Mouse (Mus musculus): ENCODE measurements around the gene Foxp1. TPM values are rescaled to one million over a fixed set of nuclear protein-coding genes. Genes with fewer than 3 reads are reported as not detected.

Foxp1 gene
- total and polyA plus RNA-seq, 2 experiments from 2014 or later = 112 to 167 TPM

DNA sequence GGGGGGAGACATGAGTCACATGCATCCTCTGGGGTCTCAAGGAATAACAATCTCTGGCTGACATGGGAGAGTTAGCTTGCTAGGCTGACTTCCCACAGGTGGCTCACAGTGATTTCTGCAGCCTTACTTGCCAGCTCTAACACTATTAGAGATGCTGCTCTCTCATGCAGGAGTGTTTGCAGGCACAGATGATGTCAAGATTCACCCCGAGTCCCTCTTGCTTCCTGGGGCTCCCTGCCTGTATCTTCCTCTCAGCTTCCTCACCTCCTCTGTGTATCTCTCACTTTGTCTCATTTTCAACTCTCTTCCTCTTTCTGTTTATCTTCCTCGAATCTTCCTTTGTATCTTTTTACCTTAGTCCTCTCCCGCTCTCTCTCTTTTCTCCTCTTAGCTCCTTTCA lies 334.6 kb downstream of the Foxp1 start:
- DNase-seq (no peak), ATAC-seq (no peak)
- Histone ChIP-seq H3K27ac (ENCODE audit: low read depth, low read length) (no peak overlapping the region), H3K9ac (no peak overlapping the region), H3K4me1 (ENCODE audit: insufficient read depth) (no peaks in the 10 kb centered on the region), H3K27me3 (ENCODE audit: insufficient read depth, low read length) (no peaks in the 10 kb centered on the region), H3K4me2 (ENCODE audit: low read depth) (no peak overlapping the region), H3K9me3 (ENCODE audit: low read length) (no peaks in the 10 kb centered on the region), H3K4me3 (ENCODE audit: low read depth, low read length) (no peak overlapping the region), H3K36me3 (ENCODE audit: insufficient read depth) (no peaks in the 10 kb centered on the region)
- WGBS = 79% methylated on average over 3 of the region's 3 CpGs
- no peak for TF ChIP-seq CTCF (IDR thresholded peaks at IDR 0.05; ENCODE audit: low read depth)

- ATAC-seq = no peak
- DNase-seq = no peak
- TF ChIP-seq CTCF (IDR thresholded peaks at IDR 0.05; ENCODE audit: low read depth) = no peak
- H3K4me3 ChIP-seq (ENCODE audit: low read depth, low read length) = no peak overlapping the region
- no peaks in the 10 kb centered on the region for H3K27me3 ChIP-seq (ENCODE audit: insufficient read depth, low read length)
- H3K36me3 ChIP-seq (ENCODE audit: insufficient read depth) = no peaks in the 10 kb centered on the region
- WGBS = 61% methylated on average over 2 of the region's 2 CpGs
- no peak overlapping the region for H3K4me2 ChIP-seq (ENCODE audit: low read depth)
- no peak overlapping the region for H3K27ac ChIP-seq (ENCODE audit: low read depth, low read length)
- H3K9ac ChIP-seq = no peak overlapping the region
- no peaks in the 10 kb centered on the region for H3K9me3 ChIP-seq (ENCODE audit: low read length)
- H3K4me1 ChIP-seq (ENCODE audit: insufficient read depth) = no peaks in the 10 kb centered on the region
These were observed 335.1 kb downstream of the Foxp1 start for GRCm38 (mm10) chr6:99187415-99187814.

DNA sequence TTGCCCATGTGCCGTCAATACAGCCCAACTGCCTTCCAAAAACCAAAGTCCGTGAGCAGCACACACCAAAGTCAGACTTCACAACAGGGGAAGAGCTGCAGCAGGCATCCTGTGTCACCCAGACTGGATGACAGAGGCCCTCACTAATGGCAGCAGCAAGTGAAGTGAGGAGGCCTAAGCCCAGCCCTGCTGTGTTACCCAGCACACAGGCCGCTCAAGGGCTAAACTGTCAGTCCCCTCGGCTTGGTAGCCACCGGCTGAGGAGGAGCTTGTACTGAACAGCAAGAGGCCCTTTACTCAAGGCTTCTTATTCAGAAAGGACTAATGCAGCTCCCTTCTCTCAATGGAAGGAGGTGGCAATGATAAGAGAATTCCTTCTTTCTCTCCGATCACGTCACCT lies 336.0 kb downstream of the Foxp1 start:
- Histone ChIP-seq H3K9ac (no peak overlapping the region), H3K27me3 (ENCODE audit: insufficient read depth, low read length) (no peaks in the 10 kb centered on the region), H3K27ac (ENCODE audit: low read depth, low read length) (no peak overlapping the region), H3K9me3 (ENCODE audit: low read length) (no peaks in the 10 kb centered on the region), H3K36me3 (ENCODE audit: insufficient read depth) (no peaks in the 10 kb centered on the region), H3K4me2 (ENCODE audit: low read depth) (no peak overlapping the region), H3K4me3 (ENCODE audit: low read depth, low read length) (no peak overlapping the region), H3K4me1 (ENCODE audit: insufficient read depth) (no peaks in the 10 kb centered on the region)
- WGBS = 39% methylated on average over 7 of the region's 7 CpGs
- ATAC-seq (no peak), DNase-seq (no peak)
- no peak for TF ChIP-seq CTCF (IDR thresholded peaks at IDR 0.05; ENCODE audit: low read depth)

DNA sequence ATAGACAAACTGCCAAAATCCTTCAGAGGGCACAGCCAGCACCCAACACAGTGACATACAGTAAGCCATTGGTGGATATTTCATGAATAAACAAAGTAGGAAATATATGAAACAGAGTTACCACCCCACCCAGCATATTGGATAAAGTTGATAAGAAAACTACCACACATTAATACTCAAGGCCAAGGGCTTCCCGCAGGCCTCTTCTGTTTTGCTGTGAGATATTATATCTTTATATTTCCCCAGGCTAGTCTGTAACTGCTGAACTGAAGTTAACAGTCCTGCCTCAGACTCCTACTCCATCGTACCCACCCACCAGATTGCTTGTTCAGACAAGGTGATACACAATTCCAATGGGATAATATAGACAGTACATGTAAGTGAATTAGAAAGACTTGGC lies 336.7 kb downstream of the Foxp1 start:
- no peak for TF ChIP-seq CTCF (IDR thresholded peaks at IDR 0.05; ENCODE audit: low read depth)
- 86% methylated on average over 2 of the region's 2 CpGs for WGBS
- Histone ChIP-seq H3K36me3 (ENCODE audit: insufficient read depth) (no peaks in the 10 kb centered on the region), H3K9ac (no peak overlapping the region), H3K27ac (ENCODE audit: low read depth, low read length) (no peak overlapping the region), H3K27me3 (ENCODE audit: insufficient read depth, low read length) (no peaks in the 10 kb centered on the region), H3K4me2 (ENCODE audit: low read depth) (no peak overlapping the region), H3K4me3 (ENCODE audit: low read depth, low read length) (no peak overlapping the region), H3K4me1 (ENCODE audit: insufficient read depth) (no peaks in the 10 kb centered on the region), H3K9me3 (ENCODE audit: low read length) (no peaks in the 10 kb centered on the region)
- ATAC-seq = no peak
- DNase-seq = no peak

DNA sequence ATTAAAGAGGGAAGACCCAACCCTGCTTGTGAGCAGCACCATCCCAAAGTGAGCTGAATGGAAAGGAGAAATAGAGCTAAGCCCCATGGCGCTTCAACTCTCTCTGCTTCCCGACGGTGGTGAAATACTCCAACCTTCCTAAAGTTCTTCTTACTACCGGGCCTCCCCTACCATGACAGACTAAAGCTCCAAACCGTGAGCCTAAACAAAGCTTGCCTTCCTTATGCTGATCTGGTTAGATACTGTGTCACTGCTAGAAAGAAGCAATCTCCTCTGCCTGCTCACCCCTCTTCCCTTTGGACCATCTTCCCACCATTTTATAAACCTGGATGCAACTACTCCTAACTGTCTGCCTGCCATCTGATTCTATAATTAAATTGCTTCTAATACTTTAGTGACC lies 338.5 kb downstream of the Foxp1 start:
- Histone ChIP-seq H3K4me1 (ENCODE audit: insufficient read depth) (no peaks in the 10 kb centered on the region), H3K4me3 (ENCODE audit: low read depth, low read length) (no peak overlapping the region), H3K9ac (no peak overlapping the region), H3K36me3 (ENCODE audit: insufficient read depth) (no peaks in the 10 kb centered on the region), H3K9me3 (ENCODE audit: low read length) (no peaks in the 10 kb centered on the region), H3K27ac (ENCODE audit: low read depth, low read length) (no peak overlapping the region), H3K4me2 (ENCODE audit: low read depth) (no peak overlapping the region), H3K27me3 (ENCODE audit: insufficient read depth, low read length) (no peaks in the 10 kb centered on the region)
- 92% methylated on average over 5 of the region's 5 CpGs for WGBS
- ATAC-seq = no peak
- DNase-seq = no peak
- no peak for TF ChIP-seq CTCF (IDR thresholded peaks at IDR 0.05; ENCODE audit: low read depth)

GRCm38 (mm10) chr6:99182777-99183176 lies 339.7 kb downstream of the Foxp1 start:
- Histone ChIP-seq H3K4me2 (ENCODE audit: low read depth) (no peak overlapping the region), H3K4me1 (ENCODE audit: insufficient read depth) (no peaks in the 10 kb centered on the region), H3K4me3 (ENCODE audit: low read depth, low read length) (no peak overlapping the region), H3K9ac (no peak overlapping the region), H3K27ac (ENCODE audit: low read depth, low read length) (no peak overlapping the region), H3K9me3 (ENCODE audit: low read length) (no peaks in the 10 kb centered on the region), H3K27me3 (ENCODE audit: insufficient read depth, low read length) (no peaks in the 10 kb centered on the region), H3K36me3 (ENCODE audit: insufficient read depth) (no peaks in the 10 kb centered on the region)
- TF ChIP-seq CTCF (IDR thresholded peaks at IDR 0.05; ENCODE audit: low read depth) = no peak
- 90% methylated on average over 4 of the region's 4 CpGs for WGBS
- ATAC-seq = no peak
- DNase-seq = no peak

DNA sequence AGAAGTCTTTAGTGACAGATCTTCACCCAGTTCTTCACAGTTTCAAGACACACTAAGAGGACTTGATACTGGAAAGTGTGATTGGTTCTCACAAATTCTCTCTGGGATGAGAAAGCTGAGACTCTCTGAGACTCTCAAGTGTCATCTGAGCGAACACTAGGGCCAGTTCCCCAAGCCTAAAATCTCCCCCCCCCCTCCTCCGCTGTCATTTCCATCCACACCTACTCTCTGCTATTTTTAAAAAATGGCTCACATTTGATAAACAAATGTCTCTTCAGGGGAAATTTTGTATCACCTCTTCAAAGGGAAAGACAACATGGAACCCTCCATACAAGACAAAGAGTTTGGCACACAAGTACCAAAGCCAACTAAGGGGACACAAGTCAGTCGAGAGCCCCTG lies 346.3 kb downstream of the Foxp1 start:
- 89% methylated on average over 3 of the region's 3 CpGs for WGBS
- Histone ChIP-seq H3K27ac (ENCODE audit: low read depth, low read length) (no peak overlapping the region), H3K4me2 (ENCODE audit: low read depth) (no peak overlapping the region), H3K4me1 (ENCODE audit: insufficient read depth) (no peaks in the 10 kb centered on the region), H3K9ac (no peak overlapping the region), H3K36me3 (ENCODE audit: insufficient read depth) (no peaks in the 10 kb centered on the region), H3K9me3 (ENCODE audit: low read length) (no peaks in the 10 kb centered on the region), H3K27me3 (ENCODE audit: insufficient read depth, low read length) (no peaks in the 10 kb centered on the region), H3K4me3 (ENCODE audit: low read depth, low read length) (no peak overlapping the region)
- no peak for TF ChIP-seq CTCF (IDR thresholded peaks at IDR 0.05; ENCODE audit: low read depth)
- DNase-seq = no peak
- no peak for ATAC-seq

- no peaks in the 10 kb centered on the region for H3K4me1 ChIP-seq (ENCODE audit: insufficient read depth)
- H3K9ac ChIP-seq = no peak overlapping the region
- H3K4me3 ChIP-seq (ENCODE audit: low read depth, low read length) = no peak overlapping the region
- ATAC-seq = no peak
- WGBS = 81% methylated on average over 5 of the region's 5 CpGs
- no peaks in the 10 kb centered on the region for H3K36me3 ChIP-seq (ENCODE audit: insufficient read depth)
- no peak for TF ChIP-seq CTCF (IDR thresholded peaks at IDR 0.05; ENCODE audit: low read depth)
- no peak overlapping the region for H3K4me2 ChIP-seq (ENCODE audit: low read depth)
- no peaks in the 10 kb centered on the region for H3K27me3 ChIP-seq (ENCODE audit: insufficient read depth, low read length)
- no peak overlapping the region for H3K27ac ChIP-seq (ENCODE audit: low read depth, low read length)
- no peak for DNase-seq
- H3K9me3 ChIP-seq (ENCODE audit: low read length) = no peaks in the 10 kb centered on the region
These were observed 347.1 kb downstream of the Foxp1 start for GRCm38 (mm10) chr6:99175377-99175776.
